Mouse (Mus musculus): ENCODE data around the gene Speer4d. TPM values are rescaled to one million over a fixed set of nuclear protein-coding genes. Genes with fewer than 3 reads are reported as not detected.
A peak's percentile ranks its signal among the peaks of the same experiment; 100 is the strongest.
"Not testable (repeated sequence)": the region's sequence is repeated elsewhere in the genome, so short reads cannot be mapped to it uniquely, and the experiment has no call there.

Speer4d gene
- total RNA-seq (2021): not detected

DNA sequence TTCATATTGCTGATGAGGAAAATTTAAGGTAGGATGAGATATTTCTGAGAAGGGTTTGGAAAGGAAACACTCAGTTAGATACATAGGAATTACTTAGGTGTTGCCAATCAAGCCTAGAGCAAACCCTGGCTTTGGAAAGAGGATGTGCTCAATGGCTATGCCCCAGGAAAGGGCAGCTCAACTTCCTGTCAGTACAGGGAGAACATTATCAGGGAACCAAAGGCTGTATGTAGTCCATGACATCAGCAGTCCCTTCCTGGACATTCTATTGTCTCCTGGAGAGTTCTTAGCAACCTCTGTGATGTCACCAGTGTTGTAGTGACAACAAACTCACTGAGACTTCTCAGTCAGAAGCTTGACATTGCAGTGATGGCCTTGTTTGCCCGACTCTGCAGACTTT lies at the start of gene Speer4d:
Gene Speer4d (plus strand): TSS at position 301 of the 400 bp plus-strand sequence.
- DNase-seq (ENCODE audit: extremely low spot score in 1 of 2, low spot score in 2 of 2); intact Hi-C loops (cut with DNase I): not testable (repeated sequence)

DNA sequence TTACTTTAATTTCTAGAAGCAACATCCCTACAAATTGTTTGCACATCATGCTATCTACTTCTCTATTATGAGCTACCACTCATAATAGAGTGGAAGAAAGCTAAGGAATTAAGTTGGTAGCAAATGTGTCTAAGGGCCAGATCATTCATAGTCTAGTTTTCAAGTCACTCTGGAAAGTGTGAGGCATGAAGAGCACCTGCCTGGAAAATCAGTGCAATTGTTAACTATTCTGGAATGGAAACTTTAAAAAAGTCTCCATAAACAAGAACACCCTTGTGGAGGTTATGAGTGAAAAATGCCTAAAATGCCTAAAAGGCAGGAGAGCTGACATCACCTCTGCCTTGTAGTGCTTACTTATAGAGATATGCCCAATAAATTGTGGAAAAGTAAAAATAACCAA lies 45.1 kb upstream of the Speer4d start:
- DNase-seq (ENCODE audit: extremely low spot score in 1 of 2, low spot score in 2 of 2); intact Hi-C loops (cut with DNase I): not testable (repeated sequence)

DNA sequence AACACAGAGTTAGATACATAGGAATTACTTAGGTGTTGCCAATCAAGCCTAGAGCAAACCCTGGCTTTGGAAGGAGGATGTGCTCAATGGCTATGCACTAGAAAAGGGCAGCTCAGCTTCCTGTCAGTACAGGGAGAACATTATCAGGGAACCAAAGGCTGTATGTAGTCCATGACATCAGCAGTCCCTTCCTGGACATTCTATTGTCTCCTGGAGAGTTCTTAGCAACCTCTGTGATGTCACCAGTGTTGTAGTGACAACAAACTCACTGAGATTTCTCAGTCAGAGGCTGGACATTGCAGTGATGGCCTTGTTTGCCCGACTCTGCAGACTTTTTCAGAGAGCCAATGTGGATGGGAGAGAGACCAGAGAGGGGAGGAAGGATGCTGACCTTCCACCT lies 41.8 kb upstream of the Speer4d start, which contains the start of gene Gm21083:
Gene Gm21083 (plus strand): TSS at position 301 of the 400 bp plus-strand sequence.
- DNase-seq (ENCODE audit: extremely low spot score in 1 of 2, low spot score in 2 of 2); intact Hi-C loops (cut with DNase I): not testable (repeated sequence)

DNA sequence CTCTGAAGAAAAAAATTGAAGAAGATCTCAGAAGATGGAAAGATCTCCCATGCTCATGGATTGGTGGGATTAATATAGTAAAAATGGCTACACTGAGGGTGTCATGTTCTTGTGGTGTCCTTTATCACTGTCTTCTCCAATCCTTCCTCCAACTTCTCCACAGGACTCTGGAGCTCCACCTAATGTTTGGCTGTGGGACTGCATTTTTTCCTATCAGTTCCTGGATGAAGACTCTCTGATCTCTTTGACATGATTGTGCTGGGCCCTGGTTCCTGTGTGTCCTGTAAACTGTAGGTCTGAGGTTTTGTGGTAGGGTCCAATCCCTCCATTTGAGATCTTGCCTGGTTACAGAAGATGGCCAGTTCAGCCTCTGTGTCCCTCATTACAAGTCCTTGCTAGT lies 32.5 kb upstream of the Speer4d start:
- DNase-seq (ENCODE audit: extremely low spot score in 1 of 2, low spot score in 2 of 2); intact Hi-C loops (cut with DNase I): not testable (repeated sequence)

DNA sequence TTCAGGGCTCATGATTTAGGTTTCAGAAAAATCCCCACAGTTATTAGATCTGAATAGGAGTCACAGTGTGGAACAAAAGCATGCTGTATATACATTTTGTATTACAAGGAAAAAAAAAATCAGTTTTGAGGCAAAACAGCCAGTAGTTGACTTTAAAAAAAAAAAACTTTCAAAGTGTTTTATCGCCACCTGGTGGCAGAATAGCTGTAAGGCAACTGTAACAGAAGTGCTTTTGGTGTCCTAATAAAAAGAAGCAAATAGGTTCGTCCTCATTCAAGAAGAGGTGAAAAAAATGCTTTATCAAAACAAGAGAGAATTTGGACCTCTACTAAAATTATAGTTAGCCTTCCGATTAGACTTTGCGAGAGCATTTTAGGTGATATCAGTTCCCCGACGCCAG lies 30.6 kb upstream of the Speer4d start:
- DNase-seq (ENCODE audit: extremely low spot score in 1 of 2, low spot score in 2 of 2); intact Hi-C loops (cut with DNase I): not testable (repeated sequence)

DNA sequence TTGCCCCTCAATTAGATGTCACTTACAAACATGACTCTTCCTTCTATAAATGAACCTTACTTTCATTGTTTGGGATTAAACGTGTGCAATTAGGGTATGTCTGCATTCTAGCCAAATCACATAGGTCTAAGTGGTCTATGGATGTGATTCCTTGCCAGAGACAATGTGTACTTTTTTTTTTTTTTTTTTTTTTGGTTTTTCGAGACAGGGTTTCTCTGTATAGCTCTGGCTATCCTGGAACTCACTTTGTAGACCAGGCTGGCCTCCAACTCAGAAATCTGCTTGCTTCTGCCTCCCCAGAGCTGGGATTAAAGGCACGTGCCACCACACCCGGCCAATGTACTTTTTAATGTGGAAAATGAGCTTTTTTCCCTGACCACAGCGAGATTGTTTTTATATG lies 28.2 kb upstream of the Speer4d start:
- intact Hi-C loops (cut with DNase I); DNase-seq (ENCODE audit: extremely low spot score in 1 of 2, low spot score in 2 of 2): not testable (repeated sequence)

DNA sequence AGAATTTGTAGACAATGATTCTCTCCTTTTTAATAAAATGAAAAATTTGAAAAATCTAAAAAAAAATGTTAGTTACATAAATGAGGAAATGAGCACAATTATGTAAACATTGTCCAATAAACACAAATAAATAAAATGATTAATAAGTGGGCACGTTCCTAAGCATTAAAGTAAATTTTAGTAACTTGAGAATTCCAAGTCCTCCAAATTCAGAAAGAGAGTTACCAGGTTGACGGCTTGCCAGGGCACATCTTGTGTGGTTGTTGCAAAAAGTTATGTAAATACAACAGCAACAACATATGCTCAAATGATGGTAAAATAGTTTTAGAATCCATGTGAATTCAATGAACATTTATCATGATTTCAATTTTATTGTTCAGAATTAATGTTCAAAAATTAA lies 27.3 kb upstream of the Speer4d start:
- intact Hi-C loops (cut with DNase I); DNase-seq (ENCODE audit: extremely low spot score in 1 of 2, low spot score in 2 of 2): not testable (repeated sequence)

DNA sequence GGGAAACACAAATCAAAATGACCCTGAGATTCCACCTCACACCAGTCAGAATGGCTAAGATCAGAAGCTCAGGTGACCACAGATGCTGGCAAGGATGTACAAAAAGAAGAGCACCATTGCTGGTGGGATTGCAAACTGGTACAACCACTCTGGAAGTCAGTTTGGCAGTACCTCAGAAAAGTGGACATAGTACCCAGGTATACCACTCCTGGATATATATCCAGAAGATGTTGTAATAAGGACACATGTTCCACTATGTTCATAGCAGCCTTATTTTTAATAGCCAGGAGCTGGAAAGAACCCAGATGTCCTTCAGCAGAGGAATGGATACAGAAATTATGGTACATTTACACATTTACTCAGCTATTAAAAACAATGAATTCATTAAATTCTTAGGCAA lies 20.0 kb upstream of the Speer4d start:
- DNase-seq (ENCODE audit: extremely low spot score in 1 of 2, low spot score in 2 of 2); intact Hi-C loops (cut with DNase I): not testable (repeated sequence)

DNA sequence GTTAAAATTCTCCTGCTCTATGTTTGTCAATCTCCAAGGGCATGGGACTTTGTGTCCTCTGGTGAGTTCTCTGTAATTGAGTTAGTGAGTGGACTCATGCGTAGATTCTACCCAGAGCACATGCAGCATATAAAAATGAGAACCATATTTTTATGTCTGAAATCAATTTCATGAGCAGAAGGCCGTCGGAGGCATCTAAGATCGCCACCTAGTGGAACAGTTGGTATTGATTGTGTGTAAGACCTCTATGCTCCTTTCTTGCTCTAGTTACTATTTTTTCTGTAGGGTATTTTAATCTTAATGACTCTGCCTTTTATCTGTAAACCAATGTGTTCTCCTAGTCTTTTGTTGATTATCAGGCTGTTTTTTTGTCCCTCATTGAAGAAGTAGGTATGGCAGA lies 18.5 kb upstream of the Speer4d start:
- intact Hi-C loops (cut with DNase I); DNase-seq (ENCODE audit: extremely low spot score in 1 of 2, low spot score in 2 of 2): not testable (repeated sequence)

DNA sequence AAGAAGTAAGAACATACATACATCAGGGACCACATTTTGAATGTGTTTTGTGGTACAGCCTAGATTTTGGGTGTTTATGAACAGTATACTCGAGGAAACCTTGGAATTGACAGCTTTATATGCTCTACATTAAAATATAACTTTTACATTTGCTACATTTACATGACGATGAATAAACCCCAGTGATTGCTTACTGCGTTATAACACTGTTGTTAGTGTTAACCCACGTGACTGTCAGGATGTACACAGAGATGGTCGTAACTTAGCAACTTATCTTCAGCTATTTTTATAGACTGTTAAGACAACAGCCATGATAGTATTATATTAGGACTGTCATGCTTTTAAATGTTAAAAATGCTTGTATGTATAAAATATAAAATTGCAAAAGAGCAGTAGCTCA lies 17.4 kb upstream of the Speer4d start:
- intact Hi-C loops (cut with DNase I): not testable (repeated sequence)

DNA sequence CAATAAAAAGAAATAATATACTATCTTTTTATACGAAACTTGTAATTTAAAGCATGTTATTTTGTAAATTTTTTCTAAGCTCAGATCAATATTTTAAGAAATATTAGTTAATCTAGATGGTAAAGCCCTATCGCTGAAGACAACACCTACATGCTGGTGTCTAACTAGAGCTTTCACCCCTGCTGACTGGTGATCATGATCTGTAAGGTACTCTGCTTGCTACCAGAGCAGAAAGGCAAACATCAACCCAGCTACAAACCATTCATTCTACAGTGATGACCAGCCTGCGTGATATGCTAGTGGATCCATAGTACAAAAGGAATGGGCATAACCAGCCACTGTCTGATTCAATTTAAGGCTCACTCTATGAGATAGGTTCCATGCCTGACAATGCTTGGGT lies 16.9 kb upstream of the Speer4d start:
- DNase-seq (ENCODE audit: extremely low spot score in 1 of 2, low spot score in 2 of 2); intact Hi-C loops (cut with DNase I): not testable (repeated sequence)

More for the DNA sequence above, 17.4 kb upstream of the Speer4d start:
- not testable (repeated sequence) for DNase-seq (ENCODE audit: extremely low spot score in 1 of 2, low spot score in 2 of 2)

DNA sequence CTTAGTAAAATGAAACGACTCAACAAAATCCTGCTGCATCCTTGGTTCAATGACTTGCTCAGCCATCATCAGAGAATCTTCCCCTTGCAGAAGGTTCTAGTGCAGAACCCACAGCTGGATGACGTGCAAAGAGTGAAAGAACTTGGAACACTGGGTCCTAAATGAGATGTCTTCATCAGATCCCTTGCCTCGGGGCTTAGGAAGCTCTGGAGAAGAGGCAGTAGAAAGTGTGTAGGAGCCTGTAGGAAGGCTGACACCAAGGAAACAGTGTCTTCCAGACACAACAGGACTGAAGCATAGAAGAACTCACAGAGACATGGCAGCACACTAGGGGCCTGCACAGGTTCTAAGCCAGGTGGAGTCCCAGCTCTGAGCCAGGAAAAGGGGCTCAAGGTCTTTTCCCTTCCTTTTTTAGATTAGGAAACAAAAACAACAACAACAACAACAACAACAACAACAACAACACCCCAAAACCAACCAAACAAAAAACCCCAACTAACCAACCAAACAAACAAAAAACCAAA lies 16.4 kb upstream of the Speer4d start:
- DNase-seq (ENCODE audit: extremely low spot score in 1 of 2, low spot score in 2 of 2); intact Hi-C loops (cut with DNase I): not testable (repeated sequence)

DNA sequence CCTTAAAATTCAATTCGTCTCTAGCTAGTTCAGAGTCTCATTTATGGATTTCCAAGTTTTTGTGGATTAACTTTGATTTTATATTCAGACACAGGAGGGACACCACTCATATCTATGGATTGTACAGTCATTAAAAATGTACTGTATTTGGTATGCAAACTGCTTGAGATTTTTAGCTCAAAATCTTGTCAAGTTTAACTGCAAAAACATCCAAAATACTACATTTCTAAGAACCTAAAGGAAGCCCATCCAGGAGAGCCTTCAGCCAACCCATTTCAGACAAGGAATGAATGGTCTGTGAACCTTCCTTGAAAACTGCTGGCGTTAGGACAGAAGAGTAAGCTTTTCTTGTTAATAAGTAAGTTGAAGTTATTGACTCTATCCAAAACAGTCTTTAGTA lies 15.9 kb upstream of the Speer4d start:
- intact Hi-C loops (cut with DNase I): not testable (repeated sequence)

DNA sequence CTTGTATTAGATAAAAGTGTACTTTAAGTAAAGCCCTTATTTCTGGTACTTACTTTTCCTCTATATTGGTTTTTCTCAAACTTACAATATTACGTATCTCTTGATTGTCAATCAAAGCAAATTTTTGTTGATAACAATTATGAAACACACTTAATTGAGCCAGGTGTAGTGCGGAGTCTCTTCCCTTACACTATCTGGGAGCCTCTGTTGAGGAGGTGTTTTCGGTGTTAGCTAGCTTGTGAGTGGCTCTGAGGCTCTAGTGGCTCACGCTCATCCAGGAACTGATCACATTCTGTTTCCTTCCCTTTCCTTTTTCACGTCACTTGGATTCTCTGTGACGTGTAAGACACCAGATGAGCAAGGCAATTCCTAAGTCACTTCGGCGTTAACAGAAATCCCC lies 15.3 kb upstream of the Speer4d start:
- intact Hi-C loops (cut with DNase I): not testable (repeated sequence)

More for the DNA sequence above, 15.9 kb upstream of the Speer4d start:
- DNase-seq (ENCODE audit: extremely low spot score in 1 of 2, low spot score in 2 of 2): not testable (repeated sequence)

DNA sequence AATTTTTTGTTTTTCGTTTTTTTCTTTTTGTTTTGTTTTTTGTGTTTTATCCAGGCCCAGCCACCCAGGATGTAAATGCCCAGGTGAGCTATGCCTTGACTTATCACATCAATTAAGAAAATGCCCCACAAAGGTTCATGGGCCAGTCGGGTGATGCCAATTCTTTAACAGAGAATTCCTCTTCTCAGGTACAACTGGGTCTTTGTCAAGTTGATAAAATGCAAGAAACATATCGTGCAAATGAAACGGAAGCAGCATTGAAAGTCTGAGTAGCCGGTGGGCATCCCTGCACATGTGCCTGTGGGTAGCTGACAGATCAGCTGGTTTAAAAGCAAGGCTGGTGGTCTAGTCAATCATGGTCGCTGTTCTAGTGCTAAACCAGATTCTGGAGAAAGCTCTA lies 12.2 kb upstream of the Speer4d start:
- peak in 1 of 2 experiments; percentile 13 for DNase-seq (ENCODE audit: extremely low spot score in 1 of 2, low spot score in 2 of 2)
- intact Hi-C loops (cut with DNase I): not testable (repeated sequence)

More for the DNA sequence above, 15.3 kb upstream of the Speer4d start:
- not testable (repeated sequence) for DNase-seq (ENCODE audit: extremely low spot score in 1 of 2, low spot score in 2 of 2)

DNA sequence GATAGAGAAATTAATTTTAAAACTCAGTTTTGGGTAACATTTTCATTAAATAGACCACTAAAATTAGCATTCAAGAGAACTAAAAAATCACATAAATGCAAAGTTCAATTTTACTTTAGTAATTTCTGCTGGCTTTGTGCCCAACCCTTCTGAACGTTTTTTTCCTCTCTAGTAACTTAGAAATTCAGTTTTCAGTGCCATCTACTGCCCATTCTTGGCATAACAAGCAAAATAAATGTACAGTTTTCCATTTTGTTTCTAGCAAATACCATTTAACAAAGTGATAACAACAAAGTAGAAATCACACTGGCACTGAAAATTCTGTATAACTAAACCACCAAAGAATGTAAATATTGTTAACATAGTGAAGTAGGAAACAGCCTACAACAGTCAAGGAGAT lies 8.2 kb upstream of the Speer4d start:
- DNase-seq (ENCODE audit: extremely low spot score in 1 of 2, low spot score in 2 of 2); intact Hi-C loops (cut with DNase I): not testable (repeated sequence)

DNA sequence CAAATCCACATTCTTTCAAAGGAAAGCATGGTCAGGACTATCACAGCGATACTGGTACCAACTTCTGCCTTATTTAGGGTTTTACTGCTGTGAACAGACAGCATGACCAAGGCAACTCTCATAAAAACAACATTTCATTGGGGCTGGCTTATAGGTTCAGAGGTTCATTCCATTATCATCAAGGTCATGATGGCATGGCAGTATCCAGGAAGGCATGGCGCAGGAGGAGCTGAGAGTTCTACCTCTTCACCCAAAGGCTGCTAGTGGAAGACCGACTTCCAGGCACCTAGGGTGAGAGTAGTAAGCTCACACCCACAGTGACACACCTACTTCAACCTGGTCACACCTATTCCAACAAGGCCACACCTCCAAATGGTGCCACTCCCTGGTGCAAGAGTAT lies 2.7 kb upstream of the Speer4d start:
- DNase-seq (ENCODE audit: extremely low spot score in 1 of 2, low spot score in 2 of 2); intact Hi-C loops (cut with DNase I): not testable (repeated sequence)

DNA sequence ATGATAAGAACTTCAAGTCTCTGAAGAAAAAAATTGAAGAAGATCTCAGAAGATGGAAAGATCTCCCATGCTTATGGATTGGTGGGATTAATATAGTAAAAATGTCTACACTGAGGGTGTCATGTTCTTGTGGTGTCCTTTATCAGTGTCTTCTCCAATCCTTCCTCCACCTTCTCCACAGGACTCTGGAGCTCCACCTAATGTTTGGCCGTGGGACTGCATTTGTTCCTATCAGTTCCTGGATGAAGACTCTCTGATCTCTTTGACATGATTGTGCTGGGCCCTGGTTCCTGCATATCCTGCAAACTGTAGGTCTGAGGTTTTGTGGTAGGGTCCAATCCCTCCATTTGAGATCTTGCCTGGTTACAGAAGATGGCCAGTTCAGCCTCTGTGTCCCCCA lies 9.3 kb downstream of the Speer4d start:
- intact Hi-C loops (cut with DNase I); DNase-seq (ENCODE audit: extremely low spot score in 1 of 2, low spot score in 2 of 2): not testable (repeated sequence)

DNA sequence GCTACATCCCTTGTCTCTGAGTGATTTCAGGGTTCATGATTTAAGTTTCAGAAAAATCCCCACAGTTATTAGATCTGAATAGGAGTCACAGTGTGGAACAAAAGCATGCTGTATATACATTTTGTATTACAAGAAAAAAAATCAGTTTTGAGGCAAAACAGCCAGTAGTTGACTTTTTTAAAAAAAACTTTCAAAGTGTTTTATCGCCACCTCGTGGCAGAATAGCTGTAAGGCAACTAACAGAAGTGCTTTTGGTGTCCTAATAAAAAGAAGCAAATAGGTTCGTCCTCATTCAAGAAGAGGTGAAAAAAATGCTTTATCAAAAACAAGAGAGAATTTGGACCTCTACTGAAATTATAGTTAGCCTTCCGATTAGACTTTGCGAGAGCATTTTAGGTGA lies 11.2 kb downstream of the Speer4d start:
- DNase-seq (ENCODE audit: extremely low spot score in 1 of 2, low spot score in 2 of 2); intact Hi-C loops (cut with DNase I): not testable (repeated sequence)

DNA sequence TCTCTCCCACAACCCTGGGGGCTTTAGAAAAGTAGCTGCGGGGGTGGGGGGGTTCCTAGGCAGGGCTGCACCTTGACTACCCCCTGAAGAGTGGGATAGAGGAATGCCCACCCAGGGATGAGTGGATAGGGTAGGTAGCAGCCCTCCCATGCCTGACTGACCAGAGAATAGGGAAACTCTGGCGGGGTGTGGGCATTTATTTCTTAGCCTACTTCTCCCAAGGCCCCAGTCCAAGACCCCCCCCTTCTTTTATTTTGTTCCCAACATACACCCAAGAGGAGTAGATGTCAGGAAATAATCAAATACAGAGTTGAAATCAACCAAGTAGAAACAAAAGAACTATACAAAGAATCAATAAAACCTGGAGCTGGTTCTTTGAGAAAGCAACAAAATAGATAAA lies 18.8 kb downstream of the Speer4d start:
- intact Hi-C loops (cut with DNase I); DNase-seq (ENCODE audit: extremely low spot score in 1 of 2, low spot score in 2 of 2): not testable (repeated sequence)

DNA sequence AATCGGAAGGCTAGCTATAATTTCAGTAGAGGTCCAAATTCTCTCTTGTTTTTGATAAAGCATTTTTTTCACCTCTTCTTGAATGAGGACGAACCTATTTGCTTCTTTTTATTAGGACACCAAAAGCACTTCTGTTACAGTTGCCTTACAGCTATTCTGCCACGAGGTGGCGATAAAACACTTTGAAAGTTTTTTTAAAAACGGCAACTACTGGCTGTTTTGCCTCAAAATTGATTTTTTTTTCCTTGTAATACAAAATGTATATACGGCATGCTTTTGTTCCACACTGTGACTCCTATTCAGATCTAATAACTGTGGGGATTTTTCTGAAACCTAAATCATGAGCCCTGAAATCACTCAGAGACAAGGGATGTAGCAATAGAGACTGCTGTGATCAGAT lies 26.8 kb downstream of the Speer4d start:
- intact Hi-C loops (cut with DNase I): not testable (repeated sequence)
- DNase-seq (ENCODE audit: extremely low spot score in 1 of 2, low spot score in 2 of 2): peak in 1 of 2 experiments; percentile 1
